Mouse (Mus musculus): ENCODE results near the gene Dock7. TPM values are rescaled to one million over a fixed set of nuclear protein-coding genes. Genes with fewer than 3 reads are reported as not detected.

The Dock7 gene
- polyA plus RNA-seq (2015; fragmentation: Nextera tagmentation; extraction: Ambion mirVana) = 67.1 and 70.4 TPM in 2 replicates

- Histone ChIP-seq H3K4me1 (peaks cover 50% of the 10 kb centered on the region), H3K27ac (peak within 1 kb of the TSS; percentile 80), H3K4me2 (replicated peaks) (peak within 1 kb of the TSS; percentile 68), H3K27me3 (no peaks in the 10 kb centered on the region), H3K36me3 (no peaks in the 10 kb centered on the region), H3K9me3 (no peaks in the 10 kb centered on the region), H3K4me3 (peak within 1 kb of the TSS; percentile 97), H3K9ac (peak within 1 kb of the TSS; percentile 94)
- ATAC-seq (ENCODE audit: low FRiP score, low read depth) = peak; percentile 91
- under 1% methylated on average over 97 of the region's 117 CpGs for WGBS
Observed at GRCm38 (mm10) chr4:99120211-99121122, at the start of gene Dock7. Gene Dock7 (minus strand): TSS chr4:99120915.

DNA sequence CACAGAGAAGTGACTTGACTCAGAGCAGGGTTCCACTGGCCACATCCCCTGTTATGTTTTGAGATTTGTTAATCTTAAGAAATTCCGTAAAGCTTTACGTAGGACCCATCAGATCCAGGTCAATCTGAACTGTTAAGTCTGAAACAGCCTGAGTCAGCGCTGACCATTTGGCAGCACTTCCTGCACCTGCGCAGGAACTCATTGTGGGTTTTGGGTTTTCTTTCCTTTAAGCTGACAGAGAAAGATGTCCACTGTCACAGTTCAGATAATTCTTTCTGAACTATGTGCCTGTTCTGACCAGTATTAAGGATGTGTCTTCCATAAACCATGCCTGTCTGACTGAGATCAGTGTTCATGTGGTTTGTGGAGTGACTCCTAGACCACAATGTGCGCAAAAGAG is 48.2 kb upstream of the Dock7 start:
- 92% methylated on average over 5 of the region's 5 CpGs for WGBS

GRCm38 (mm10) chr4:99163547-99163946 is 42.8 kb upstream of the Dock7 start:
- no peak for ATAC-seq (ENCODE audit: low FRiP score, low read depth)
- Histone ChIP-seq H3K27ac (no peak overlapping the region), H3K9me3 (no peaks in the 10 kb centered on the region), H3K4me3 (no peak overlapping the region), H3K9ac (no peak overlapping the region), H3K4me2 (replicated peaks) (no peak overlapping the region), H3K4me1 (peaks cover 28% of the 10 kb centered on the region), H3K27me3 (no peaks in the 10 kb centered on the region), H3K36me3 (no peaks in the 10 kb centered on the region)
- 21% methylated on average over 4 of the region's 4 CpGs for WGBS

More for the DNA sequence above, 48.2 kb upstream of the Dock7 start:
- no peak overlapping the region for H3K9ac ChIP-seq
- H3K27me3 ChIP-seq = no peaks in the 10 kb centered on the region
- H3K4me2 ChIP-seq (replicated peaks) = no peak overlapping the region
- H3K4me3 ChIP-seq = no peak overlapping the region
- H3K9me3 ChIP-seq = no peaks in the 10 kb centered on the region
- no peak overlapping the region for H3K27ac ChIP-seq
- H3K4me1 ChIP-seq = 0 out of 2 replicates have a peak, but pooled peaks cover 4% of the 10 kb centered on the region
- no peak for ATAC-seq (ENCODE audit: low FRiP score, low read depth)
- no peaks in the 10 kb centered on the region for H3K36me3 ChIP-seq

DNA sequence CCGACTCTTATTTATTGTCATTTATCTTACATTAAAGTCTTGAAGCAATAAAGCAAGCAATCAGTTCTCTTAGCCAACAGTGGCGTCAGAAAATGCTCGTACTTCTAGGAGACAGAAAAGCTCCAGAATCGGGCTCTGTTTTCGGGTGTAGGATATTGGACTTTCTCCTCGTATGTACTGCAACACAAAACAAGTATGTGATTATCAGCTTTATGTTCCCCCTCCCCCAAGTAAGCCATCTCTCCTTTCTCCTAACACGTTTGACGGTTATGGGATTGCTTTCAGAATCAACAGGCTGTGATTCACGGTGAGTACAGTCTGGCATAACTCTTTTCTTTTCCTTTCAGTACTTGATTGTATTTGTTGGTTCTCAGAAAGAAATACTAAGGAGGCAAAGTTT is 42.3 kb upstream of the Dock7 start:
- 35% methylated on average over 9 of the region's 9 CpGs for WGBS
- H3K27me3 ChIP-seq = no peaks in the 10 kb centered on the region
- H3K4me1 ChIP-seq = peaks cover 28% of the 10 kb centered on the region
- H3K9ac ChIP-seq = no peak overlapping the region
- H3K9me3 ChIP-seq = no peaks in the 10 kb centered on the region
- no peak for ATAC-seq (ENCODE audit: low FRiP score, low read depth)
- no peaks in the 10 kb centered on the region for H3K36me3 ChIP-seq
- H3K27ac ChIP-seq = no peak overlapping the region
- no peak overlapping the region for H3K4me3 ChIP-seq
- H3K4me2 ChIP-seq (replicated peaks) = no peak overlapping the region

- no peaks in the 10 kb centered on the region for H3K9me3 ChIP-seq
- no peaks in the 10 kb centered on the region for H3K36me3 ChIP-seq
- H3K9ac ChIP-seq = no peak overlapping the region
- H3K4me3 ChIP-seq = no peak overlapping the region
- H3K4me1 ChIP-seq = peaks cover 24% of the 10 kb centered on the region
- H3K27ac ChIP-seq = peak overlapping the region; percentile 11; the same call in 1 of the 2 replicates
- H3K4me2 ChIP-seq (replicated peaks) = peak overlapping the region; percentile 29
- no peaks in the 10 kb centered on the region for H3K27me3 ChIP-seq
- 13% methylated on average over 6 of the region's 6 CpGs for WGBS
- peak; percentile 40; the same call in 1 of the 2 replicates for ATAC-seq (ENCODE audit: low FRiP score, low read depth)
Observed at GRCm38 (mm10) chr4:99161457-99161971, 40.8 kb upstream of the Dock7 start.

GRCm38 (mm10) chr4:99160899-99161298 is 40.2 kb upstream of the Dock7 start:
- H3K9me3 ChIP-seq = no peaks in the 10 kb centered on the region
- peaks cover 24% of the 10 kb centered on the region for H3K4me1 ChIP-seq
- H3K27me3 ChIP-seq = no peaks in the 10 kb centered on the region
- H3K4me2 ChIP-seq (replicated peaks) = no peak overlapping the region
- no peak overlapping the region for H3K9ac ChIP-seq
- ATAC-seq (ENCODE audit: low FRiP score, low read depth) = no peak
- H3K4me3 ChIP-seq = no peak overlapping the region
- H3K27ac ChIP-seq = no peak overlapping the region
- WGBS = 45% methylated on average over 5 of the region's 5 CpGs
- no peaks in the 10 kb centered on the region for H3K36me3 ChIP-seq

- no peak overlapping the region for H3K4me3 ChIP-seq
- no peak for ATAC-seq (ENCODE audit: low FRiP score, low read depth)
- H3K9me3 ChIP-seq = no peaks in the 10 kb centered on the region
- no peak overlapping the region for H3K9ac ChIP-seq
- 24% methylated on average over 3 of the region's 3 CpGs for WGBS
- no peaks in the 10 kb centered on the region for H3K27me3 ChIP-seq
- no peaks in the 10 kb centered on the region for H3K36me3 ChIP-seq
- H3K4me2 ChIP-seq (replicated peaks) = no peak overlapping the region
- H3K4me1 ChIP-seq = peaks cover 24% of the 10 kb centered on the region
- no peak overlapping the region for H3K27ac ChIP-seq
Observed at GRCm38 (mm10) chr4:99160414-99160813, 39.7 kb upstream of the Dock7 start.

- ATAC-seq (ENCODE audit: low FRiP score, low read depth) = no peak
- Histone ChIP-seq H3K27me3 (no peaks in the 10 kb centered on the region), H3K27ac (no peak overlapping the region), H3K4me1 (peaks cover 24% of the 10 kb centered on the region), H3K4me3 (no peak overlapping the region), H3K9me3 (no peaks in the 10 kb centered on the region), H3K4me2 (replicated peaks) (no peak overlapping the region), H3K36me3 (no peaks in the 10 kb centered on the region), H3K9ac (no peak overlapping the region)
- WGBS = 90% methylated on average over 5 of the region's 5 CpGs
Observed at GRCm38 (mm10) chr4:99158495-99158894, 37.8 kb upstream of the Dock7 start.

DNA sequence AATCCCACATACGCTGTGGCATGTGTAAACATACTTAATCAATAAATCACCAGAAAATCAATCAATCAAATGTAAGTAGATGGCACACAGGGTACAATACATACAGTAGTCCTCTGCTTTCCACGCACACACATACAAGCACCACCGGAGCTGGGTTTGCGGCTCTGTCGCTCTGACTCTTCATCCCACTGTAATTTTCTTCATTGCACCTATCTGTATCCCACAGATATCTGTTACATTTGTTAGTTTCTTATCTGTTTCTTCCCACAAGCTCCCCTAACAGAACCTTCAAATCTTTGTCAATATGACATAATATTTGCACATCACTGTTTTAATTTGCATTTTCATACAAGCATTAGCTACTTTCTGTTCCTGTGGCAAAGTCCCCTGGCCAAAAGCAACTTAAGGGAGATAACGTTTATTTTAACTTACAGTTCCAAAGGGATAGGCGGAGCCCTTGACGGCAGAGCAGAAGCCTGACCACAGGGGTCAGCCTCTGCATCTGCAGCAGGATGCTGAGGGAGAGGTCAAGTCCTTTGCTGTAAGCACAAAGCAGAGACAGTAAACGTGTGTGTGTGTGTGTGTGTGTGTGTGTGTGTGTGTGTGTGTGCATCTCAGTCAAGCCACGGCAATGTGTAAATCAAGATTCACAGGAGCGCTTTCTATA is 36.1 kb upstream of the Dock7 start:
- no peak for ATAC-seq (ENCODE audit: low FRiP score, low read depth)
- Histone ChIP-seq H3K9me3 (no peaks in the 10 kb centered on the region), H3K4me3 (no peak overlapping the region), H3K27me3 (no peaks in the 10 kb centered on the region), H3K4me2 (replicated peaks) (no peak overlapping the region), H3K4me1 (peaks cover 22% of the 10 kb centered on the region), H3K27ac (no peak overlapping the region), H3K9ac (no peak overlapping the region), H3K36me3 (no peaks in the 10 kb centered on the region)
- WGBS = 68% methylated on average over 11 of the region's 11 CpGs

GRCm38 (mm10) chr4:99151885-99152558 is 31.3 kb upstream of the Dock7 start:
- no peaks in the 10 kb centered on the region for H3K36me3 ChIP-seq
- H3K27ac ChIP-seq = peak overlapping the region; percentile 44; the same call in 1 of the 2 replicates
- H3K27me3 ChIP-seq = no peaks in the 10 kb centered on the region
- H3K4me3 ChIP-seq = no peak overlapping the region
- no peak overlapping the region for H3K9ac ChIP-seq
- H3K9me3 ChIP-seq = no peaks in the 10 kb centered on the region
- H3K4me2 ChIP-seq (replicated peaks) = no peak overlapping the region
- 0 out of 2 replicates have a peak, but pooled peaks have one; percentile 44 for ATAC-seq (ENCODE audit: low FRiP score, low read depth)
- 10% methylated on average over 4 of the region's 4 CpGs for WGBS
- H3K4me1 ChIP-seq = peaks cover 11% of the 10 kb centered on the region

GRCm38 (mm10) chr4:99151434-99151833 is 30.7 kb upstream of the Dock7 start:
- H3K4me1 ChIP-seq = peaks cover 11% of the 10 kb centered on the region
- H3K4me2 ChIP-seq (replicated peaks) = no peak overlapping the region
- H3K4me3 ChIP-seq = no peak overlapping the region
- H3K36me3 ChIP-seq = no peaks in the 10 kb centered on the region
- 66% methylated on average over 4 of the region's 4 CpGs for WGBS
- ATAC-seq (ENCODE audit: low FRiP score, low read depth) = no peak
- H3K27me3 ChIP-seq = no peaks in the 10 kb centered on the region
- H3K9ac ChIP-seq = no peak overlapping the region
- H3K9me3 ChIP-seq = no peaks in the 10 kb centered on the region
- H3K27ac ChIP-seq = peak overlapping the region; percentile 44; the same call in 1 of the 2 replicates
